Mouse (Mus musculus): ENCODE measurements around the gene Mast3.

DNA sequence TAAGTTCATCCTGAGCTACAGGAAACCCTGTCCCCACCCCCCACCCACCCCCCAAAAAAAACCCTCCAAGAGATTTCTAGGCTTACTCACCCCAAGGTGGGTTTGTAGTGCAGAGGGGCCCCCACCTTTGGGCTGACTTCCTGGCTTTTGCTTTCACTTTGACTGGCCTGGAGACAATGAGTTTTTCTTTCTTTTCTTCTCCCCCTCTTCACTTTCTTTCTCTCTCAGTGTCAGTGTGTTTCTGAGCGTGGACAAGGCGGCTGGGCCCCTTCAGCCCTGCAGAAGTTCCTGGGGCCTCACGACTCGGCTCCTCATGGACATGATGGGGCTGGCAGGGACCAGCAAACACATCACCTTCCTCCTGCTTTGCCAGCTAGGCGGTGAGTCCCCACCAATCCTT lies 3.4 kb upstream of the Mast3 start, which contains the start of gene Il12rb1:
- TF ChIP-seq CTCF (IDR thresholded peaks at IDR 0.05; ENCODE audit: insufficient read depth, low read length) (no peak), POLR2A (IDR thresholded peaks at IDR 0.05; ENCODE audit: borderline replicate concordance, extremely low read depth, low read depth, low read length) (no peak)
